Mouse (Mus musculus) lung, postnatal 14 days (tissue): Measurements from ENCODE around the gene Acbd6.

Experiments
- DNase-seq: peaks from one replicate; pipeline ENCODE4 v3.0.0; 2021

The Acbd6 gene

DNA sequence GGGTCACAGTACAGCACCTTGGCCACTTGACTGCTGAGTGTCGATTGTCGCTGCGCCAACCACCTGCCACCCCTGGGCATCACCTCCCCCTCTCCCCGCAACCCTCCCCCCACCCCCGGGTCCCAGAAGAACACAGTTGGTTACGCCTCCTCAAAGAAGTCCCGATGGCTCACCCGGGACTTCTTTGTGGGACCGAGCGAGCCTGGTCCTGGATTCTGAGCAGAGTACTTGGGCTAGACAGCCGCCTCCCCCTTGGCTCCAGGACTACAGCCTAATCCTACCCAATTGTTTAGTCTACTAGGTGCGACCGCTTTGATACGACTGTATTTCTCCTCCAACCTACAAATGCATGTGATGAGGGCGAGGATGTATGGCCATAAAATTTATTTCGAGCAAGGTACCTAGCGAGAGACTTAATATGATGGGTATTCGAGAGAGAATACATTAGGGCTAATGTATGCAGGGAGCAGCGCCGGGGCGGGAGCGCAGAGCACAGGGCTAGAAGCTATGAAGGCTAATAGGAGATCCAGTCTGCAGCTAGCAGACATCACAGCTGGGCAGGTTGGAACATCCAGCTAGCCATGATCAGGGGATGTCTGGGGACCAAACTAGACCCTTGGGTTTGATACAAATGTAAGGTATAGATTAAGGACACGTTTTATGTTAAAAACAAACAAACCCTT, 171.3 kb downstream of the Acbd6 start:
- no peak for DNase-seq

DNA sequence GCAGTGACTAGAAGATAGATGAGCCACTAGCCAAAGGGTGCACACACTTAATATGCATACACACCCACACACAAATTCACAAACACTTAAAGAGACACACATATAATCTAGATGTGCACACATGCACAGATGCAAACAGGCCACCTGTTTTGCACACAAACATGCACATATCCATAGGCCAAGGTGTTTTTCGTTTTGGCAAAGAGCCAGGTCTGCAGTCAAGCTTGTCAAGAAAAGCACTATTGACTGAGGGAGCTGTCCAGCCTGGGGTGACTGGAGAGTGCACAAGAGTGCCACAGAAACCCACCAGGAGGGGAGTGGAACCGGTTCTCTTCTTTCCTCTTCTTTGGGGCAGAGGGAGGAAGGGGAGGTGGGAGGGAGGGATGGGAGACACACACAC, 173.2 kb downstream of the Acbd6 start:
- DNase-seq = no peak

DNA sequence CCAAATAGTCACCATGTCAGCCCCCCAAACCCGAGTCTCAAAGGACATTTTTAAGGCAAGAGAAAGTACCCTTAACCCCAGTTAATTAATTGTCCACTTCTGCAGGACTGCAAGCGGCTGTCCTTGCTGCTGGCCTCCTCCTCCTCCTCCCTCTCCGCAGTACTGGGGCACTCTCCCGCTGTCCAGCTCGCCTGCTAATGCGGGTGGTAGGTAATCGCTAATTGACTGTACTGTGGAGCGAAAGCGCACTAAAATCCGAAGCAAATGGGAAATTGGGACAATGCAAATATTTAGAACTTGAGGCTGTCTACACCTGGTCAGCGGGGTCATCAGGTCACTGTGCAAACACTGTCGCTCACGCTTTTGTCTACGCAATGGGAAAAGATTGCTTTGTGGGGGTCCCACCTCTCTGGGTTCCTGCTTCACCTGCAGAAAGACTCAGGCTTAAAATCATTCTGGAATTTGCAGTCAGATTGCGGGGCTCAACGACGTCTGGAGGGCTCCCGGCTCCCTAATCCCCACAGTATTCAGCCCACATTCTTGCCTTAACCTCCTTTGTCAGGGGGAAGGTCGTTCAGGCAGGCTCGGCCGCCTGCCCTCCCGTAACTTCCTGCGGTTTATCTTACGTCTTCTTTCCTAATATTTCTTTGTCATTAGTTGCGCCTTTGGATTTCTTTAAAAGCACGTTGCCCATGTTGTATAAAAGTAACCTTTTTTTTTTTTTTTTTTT, 178.3 kb downstream of the Acbd6 start:
- no peak for DNase-seq

DNA sequence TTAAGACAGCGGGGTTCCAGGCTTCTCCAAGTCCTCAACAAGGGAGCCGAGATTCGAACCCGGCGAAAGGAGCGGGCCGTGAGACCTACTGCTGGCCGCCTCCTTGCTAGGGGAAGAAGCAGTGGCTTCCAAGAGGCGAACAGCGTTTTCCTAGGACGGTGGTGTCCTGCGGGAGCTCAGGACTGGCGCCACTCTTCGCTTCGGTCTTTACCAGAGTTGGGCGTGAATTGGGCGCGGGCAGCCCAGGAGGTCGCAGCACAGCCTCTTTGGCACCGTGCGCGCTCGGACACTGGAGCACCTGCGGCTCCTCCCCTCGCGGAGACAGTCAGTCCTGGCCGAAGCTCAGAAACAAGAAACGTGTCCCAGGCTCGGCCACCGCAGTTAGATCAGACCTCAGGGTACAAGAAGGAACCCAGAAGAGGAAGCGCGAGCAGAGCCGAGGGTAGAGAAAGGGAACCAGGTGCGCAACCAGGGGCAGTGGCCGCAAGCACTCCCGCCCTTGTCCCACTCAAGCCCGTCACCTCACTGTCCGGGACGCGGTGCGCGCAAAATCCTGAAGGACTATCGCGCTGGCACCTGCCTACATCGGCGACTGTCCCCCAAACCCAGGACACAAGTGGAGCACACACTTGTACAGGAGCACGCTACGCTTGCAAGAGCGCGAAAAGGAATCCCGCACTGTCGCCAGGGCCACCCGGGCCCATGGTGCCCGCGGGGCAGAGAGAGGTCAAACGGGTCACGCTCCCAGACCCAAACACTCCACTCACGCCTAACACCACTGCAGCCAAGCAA, 179.3 kb downstream of the Acbd6 start:
- no peak for DNase-seq

DNA sequence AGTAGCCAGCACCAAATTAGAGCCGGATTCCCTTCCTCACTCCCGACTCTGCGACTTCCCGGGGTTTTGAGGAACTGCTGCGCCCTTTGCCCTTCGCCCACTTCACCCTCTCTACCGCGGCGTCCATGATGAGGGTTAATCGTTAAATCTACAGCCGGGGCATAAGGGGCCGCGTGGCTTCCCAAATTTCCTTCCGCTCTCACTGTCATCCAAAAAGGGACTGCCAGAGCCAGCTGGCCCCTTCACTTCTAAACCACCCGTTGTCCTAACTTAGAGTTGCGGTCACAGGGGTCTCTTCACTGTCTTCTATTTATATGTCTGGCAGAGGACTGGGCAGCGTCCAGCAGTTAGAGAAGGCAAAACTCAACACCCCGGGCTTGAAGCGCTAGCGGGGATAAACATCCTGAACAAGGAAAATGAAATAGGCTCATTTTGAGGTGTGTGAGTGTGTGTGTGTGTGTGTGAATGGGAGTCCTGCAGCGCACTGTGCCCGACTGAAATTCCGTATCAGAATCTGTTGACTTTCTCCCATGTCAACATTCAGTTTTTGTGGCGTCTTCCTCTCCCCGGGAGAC, 180.0 kb downstream of the Acbd6 start:
- no peak for DNase-seq
